Mouse (Mus musculus): Measurements from ENCODE around the gene Psd. TPM values are rescaled to one million over a fixed set of nuclear protein-coding genes. Genes with fewer than 3 reads are reported as not detected.

Psd gene
- total and polyA plus RNA-seq, 2 experiments from 2014 or later = 1.7 to 13.4 TPM

DNA sequence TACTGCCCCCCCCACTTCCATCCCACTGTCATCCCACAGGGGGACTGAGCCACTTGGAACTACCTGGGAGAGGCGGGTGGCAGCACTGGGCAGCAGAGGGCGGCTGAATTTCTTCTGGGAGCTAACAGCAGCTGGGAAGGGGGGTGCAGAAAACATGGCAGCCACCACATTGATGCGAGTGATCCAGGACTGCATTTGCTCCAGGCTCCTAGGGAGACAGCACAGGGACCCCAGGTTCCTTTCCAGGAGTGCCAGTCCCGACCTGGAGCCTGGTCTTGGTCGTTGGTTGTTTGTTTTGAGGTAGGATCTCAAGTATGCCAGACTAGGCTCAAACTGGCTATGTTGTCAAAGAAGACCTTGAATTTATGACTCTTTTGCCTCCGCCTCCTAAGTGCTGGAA lies 13.4 kb downstream of the Psd start:
- DNase-seq (ENCODE audit: low spot score) (no peak), ATAC-seq (ENCODE audit: insufficient read depth, low read depth) (no peak)
- WGBS = 72% methylated on average over 6 of the region's 6 CpGs
- Histone ChIP-seq H3K27me3 (ENCODE audit: control insufficient read depth, insufficient read depth, low read length) (peaks cover 58% of the 10 kb centered on the region), H3K27ac (ENCODE audit: low read depth) (no peak overlapping the region), H3K9ac (replicated peaks; ENCODE audit: low read depth, low read length) (no peak overlapping the region), H3K4me3 (ENCODE audit: low read depth, low read length) (no peak overlapping the region), H3K36me3 (replicated peaks; ENCODE audit: control insufficient read depth, insufficient read depth, low read length) (peaks cover 28% of the 10 kb centered on the region), H3K9me3 (replicated peaks; ENCODE audit: control insufficient read depth, low read length) (no peaks in the 10 kb centered on the region), H3K4me1 (ENCODE audit: control insufficient read depth, insufficient read depth) (no peaks in the 10 kb centered on the region), H3K4me2 (ENCODE audit: low read depth, low read length) (no peak overlapping the region)
- TF ChIP-seq CTCF (IDR thresholded peaks at IDR 0.05; ENCODE audit: low read depth) (no peak), EP300 (IDR thresholded peaks at IDR 0.05; ENCODE audit: low read depth) (no peak)

DNA sequence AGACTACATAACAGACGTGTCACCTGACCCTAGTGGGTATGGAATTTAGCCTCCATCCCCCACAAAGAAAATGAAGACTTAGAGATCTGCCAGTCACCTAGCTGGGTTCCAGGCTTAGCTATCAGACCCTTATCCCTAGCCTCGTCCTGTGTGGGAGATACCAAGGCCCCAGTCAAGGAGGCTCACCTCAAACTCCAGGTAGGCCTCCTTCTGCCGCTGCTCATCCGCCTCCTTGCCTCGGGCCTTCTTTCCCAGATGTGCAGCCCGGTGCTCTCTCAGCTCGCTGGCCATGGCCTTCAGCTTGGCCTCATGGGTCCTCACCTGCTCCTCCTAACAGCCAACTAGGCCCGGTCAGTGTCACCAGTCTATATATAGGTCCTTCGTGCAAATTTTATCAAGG lies 13.8 kb downstream of the Psd start:
- H3K36me3 ChIP-seq (replicated peaks; ENCODE audit: control insufficient read depth, insufficient read depth, low read length) = peaks cover 28% of the 10 kb centered on the region
- peaks cover 53% of the 10 kb centered on the region for H3K27me3 ChIP-seq (ENCODE audit: control insufficient read depth, insufficient read depth, low read length)
- no peak overlapping the region for H3K4me2 ChIP-seq (ENCODE audit: low read depth, low read length)
- DNase-seq (ENCODE audit: low spot score) = no peak
- no peak overlapping the region for H3K27ac ChIP-seq (ENCODE audit: low read depth)
- H3K4me1 ChIP-seq (ENCODE audit: control insufficient read depth, insufficient read depth) = no peaks in the 10 kb centered on the region
- no peaks in the 10 kb centered on the region for H3K9me3 ChIP-seq (replicated peaks; ENCODE audit: control insufficient read depth, low read length)
- no peak for ATAC-seq (ENCODE audit: insufficient read depth, low read depth)
- TF ChIP-seq CTCF (IDR thresholded peaks at IDR 0.05; ENCODE audit: low read depth) (no peak), EP300 (IDR thresholded peaks at IDR 0.05; ENCODE audit: low read depth) (no peak)
- 83% methylated on average over 9 of the region's 9 CpGs for WGBS
- no peak overlapping the region for H3K4me3 ChIP-seq (ENCODE audit: low read depth, low read length)
- no peak overlapping the region for H3K9ac ChIP-seq (replicated peaks; ENCODE audit: low read depth, low read length)

DNA sequence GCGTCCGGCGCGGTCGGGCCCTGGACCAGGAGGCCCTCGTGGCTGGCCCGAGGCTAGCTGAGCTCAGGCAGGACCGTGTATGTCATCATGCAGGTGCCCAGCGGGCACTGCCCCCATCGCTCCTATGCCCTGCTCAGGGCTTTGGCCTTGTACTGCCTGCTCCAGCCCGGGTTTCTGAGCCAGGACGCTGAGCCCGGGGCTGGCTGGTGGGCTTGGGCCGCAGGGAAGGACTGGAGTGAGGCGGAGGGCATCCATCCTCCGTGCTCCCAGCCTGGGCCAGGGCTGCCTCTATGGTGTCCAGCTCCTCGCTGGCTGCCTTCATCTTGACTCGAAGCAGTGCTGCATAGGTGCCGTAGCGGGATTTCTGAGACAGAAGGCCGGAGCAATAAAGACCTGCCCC lies 14.4 kb downstream of the Psd start:
- no peak for DNase-seq (ENCODE audit: low spot score)
- Histone ChIP-seq H3K9me3 (replicated peaks; ENCODE audit: control insufficient read depth, low read length) (no peaks in the 10 kb centered on the region), H3K27ac (ENCODE audit: low read depth) (no peak overlapping the region), H3K4me2 (ENCODE audit: low read depth, low read length) (no peak overlapping the region), H3K27me3 (ENCODE audit: control insufficient read depth, insufficient read depth, low read length) (peaks cover 48% of the 10 kb centered on the region), H3K4me3 (ENCODE audit: low read depth, low read length) (no peak overlapping the region), H3K36me3 (replicated peaks; ENCODE audit: control insufficient read depth, insufficient read depth, low read length) (peaks cover 34% of the 10 kb centered on the region), H3K4me1 (ENCODE audit: control insufficient read depth, insufficient read depth) (no peaks in the 10 kb centered on the region), H3K9ac (replicated peaks; ENCODE audit: low read depth, low read length) (no peak overlapping the region)
- 90% methylated on average over 21 of the region's 21 CpGs for WGBS
- ATAC-seq (ENCODE audit: insufficient read depth, low read depth) = no peak
- TF ChIP-seq CTCF (IDR thresholded peaks at IDR 0.05; ENCODE audit: low read depth) = no peak
- no peak for TF ChIP-seq EP300 (IDR thresholded peaks at IDR 0.05; ENCODE audit: low read depth)

DNA sequence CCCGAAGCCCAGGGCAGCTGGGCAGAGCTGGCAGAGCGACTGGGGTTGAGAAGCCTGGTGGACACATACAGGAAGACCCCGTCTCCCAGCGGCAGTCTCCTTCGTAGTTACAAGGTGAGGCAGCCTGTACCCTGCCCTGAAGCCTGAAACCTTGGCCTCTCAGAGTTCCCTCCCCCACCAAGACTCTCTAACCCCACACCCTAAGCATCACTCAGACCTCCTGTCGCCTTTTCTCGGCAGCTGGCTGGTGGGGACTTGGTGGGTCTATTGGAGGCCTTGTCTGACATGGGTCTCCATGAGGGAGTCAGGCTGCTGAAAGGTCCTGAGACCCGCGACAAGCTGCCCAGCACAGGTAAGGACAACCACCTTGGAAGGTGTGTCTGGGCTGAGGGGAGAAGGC lies 15.6 kb downstream of the Psd start:
- no peak for ATAC-seq (ENCODE audit: insufficient read depth, low read depth)
- Histone ChIP-seq H3K27ac (ENCODE audit: low read depth) (no peak overlapping the region), H3K27me3 (ENCODE audit: control insufficient read depth, insufficient read depth, low read length) (peaks cover 36% of the 10 kb centered on the region), H3K9me3 (replicated peaks; ENCODE audit: control insufficient read depth, low read length) (no peaks in the 10 kb centered on the region), H3K9ac (replicated peaks; ENCODE audit: low read depth, low read length) (no peak overlapping the region), H3K4me2 (ENCODE audit: low read depth, low read length) (no peak overlapping the region), H3K36me3 (replicated peaks; ENCODE audit: control insufficient read depth, insufficient read depth, low read length) (peaks cover 43% of the 10 kb centered on the region), H3K4me1 (ENCODE audit: control insufficient read depth, insufficient read depth) (peaks cover 1% of the 10 kb centered on the region; the same call in 1 of the 2 replicates), H3K4me3 (ENCODE audit: low read depth, low read length) (no peak overlapping the region)
- no peak for TF ChIP-seq CTCF (IDR thresholded peaks at IDR 0.05; ENCODE audit: low read depth)
- 87% methylated on average over 9 of the region's 9 CpGs for WGBS
- DNase-seq (ENCODE audit: low spot score) = no peak

DNA sequence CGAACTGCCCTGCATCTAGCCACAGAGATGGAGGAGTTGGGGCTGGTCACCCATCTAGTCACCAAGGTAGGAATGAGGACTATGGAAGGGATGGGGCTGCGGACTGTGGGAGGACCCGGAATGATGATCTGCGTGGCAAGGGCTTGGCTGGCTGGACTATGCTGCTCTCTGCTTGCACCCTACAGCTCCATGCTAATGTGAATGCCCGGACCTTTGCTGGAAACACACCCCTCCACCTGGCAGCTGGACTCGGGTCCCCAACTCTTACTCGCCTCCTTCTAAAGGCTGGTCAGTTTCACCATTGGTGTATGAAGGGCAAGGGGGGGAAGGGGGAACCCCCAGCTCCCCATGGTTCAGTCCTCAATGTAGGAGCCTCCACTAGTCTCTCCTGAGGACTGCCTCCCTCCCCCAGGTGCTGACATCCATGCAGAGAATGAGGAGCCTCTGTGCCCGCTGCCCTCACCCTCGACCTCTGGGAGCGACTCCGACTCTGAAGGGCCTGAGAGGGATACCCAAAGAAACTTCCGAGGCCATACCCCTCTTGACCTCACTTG lies 16.6 kb downstream of the Psd start:
- no peak for DNase-seq (ENCODE audit: low spot score)
- 88% methylated on average over 12 of the region's 12 CpGs for WGBS
- TF ChIP-seq EP300 (IDR thresholded peaks at IDR 0.05; ENCODE audit: low read depth) (no peak), CTCF (IDR thresholded peaks at IDR 0.05; ENCODE audit: low read depth) (no peak)

DNA sequence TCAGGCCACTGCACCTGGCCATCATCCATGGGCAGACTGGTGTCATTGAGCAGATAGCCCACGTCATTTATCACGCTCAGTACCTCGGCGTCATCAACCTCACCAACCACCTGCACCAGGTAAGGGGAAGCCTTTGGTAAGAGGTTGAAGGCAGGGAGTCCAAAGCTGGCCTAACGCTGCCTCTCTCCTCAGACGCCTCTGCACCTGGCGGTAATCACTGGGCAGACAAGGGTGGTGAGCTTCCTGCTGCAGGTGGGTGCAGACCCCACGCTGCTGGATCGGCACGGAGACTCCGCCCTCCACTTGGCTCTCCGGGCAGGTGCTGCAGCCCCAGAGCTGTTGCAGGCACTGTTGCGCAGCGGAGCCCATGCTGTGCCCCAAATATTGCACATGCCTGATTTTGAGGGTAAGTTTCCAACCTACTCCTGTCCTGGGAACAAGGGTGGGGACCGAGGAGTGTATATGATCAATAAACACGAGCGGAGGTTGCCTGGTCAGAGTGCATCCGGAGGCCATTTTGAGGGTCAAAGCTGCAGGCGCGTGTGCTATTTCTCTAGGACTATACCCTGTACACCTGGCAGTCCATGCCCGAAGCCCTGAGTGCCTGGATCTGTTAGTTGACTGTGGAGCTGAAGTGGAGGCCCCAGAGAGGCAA lies 17.2 kb downstream of the Psd start:
- no peak for DNase-seq (ENCODE audit: low spot score)
- Histone ChIP-seq H3K27me3 (ENCODE audit: control insufficient read depth, insufficient read depth, low read length) (peaks cover 20% of the 10 kb centered on the region), H3K27ac (ENCODE audit: low read depth) (no peak overlapping the region), H3K4me3 (ENCODE audit: low read depth, low read length) (no peak overlapping the region), H3K36me3 (replicated peaks; ENCODE audit: control insufficient read depth, insufficient read depth, low read length) (peaks cover 43% of the 10 kb centered on the region), H3K4me1 (ENCODE audit: control insufficient read depth, insufficient read depth) (peaks cover 6% of the 10 kb centered on the region; the same call in 1 of the 2 replicates), H3K9me3 (replicated peaks; ENCODE audit: control insufficient read depth, low read length) (no peaks in the 10 kb centered on the region), H3K9ac (replicated peaks; ENCODE audit: low read depth, low read length) (no peak overlapping the region), H3K4me2 (ENCODE audit: low read depth, low read length) (no peak overlapping the region)
- WGBS = 84% methylated on average over 21 of the region's 21 CpGs
- ATAC-seq (ENCODE audit: insufficient read depth, low read depth) = no peak
- TF ChIP-seq EP300 (IDR thresholded peaks at IDR 0.05; ENCODE audit: low read depth) (no peak), CTCF (IDR thresholded peaks at IDR 0.05; ENCODE audit: low read depth) (no peak)

More for the DNA sequence above, 16.6 kb downstream of the Psd start:
- Histone ChIP-seq H3K27ac (ENCODE audit: low read depth) (no peak overlapping the region), H3K9ac (replicated peaks; ENCODE audit: low read depth, low read length) (no peak overlapping the region), H3K27me3 (ENCODE audit: control insufficient read depth, insufficient read depth, low read length) (peaks cover 26% of the 10 kb centered on the region), H3K4me2 (ENCODE audit: low read depth, low read length) (no peak overlapping the region), H3K4me3 (ENCODE audit: low read depth, low read length) (no peak overlapping the region), H3K9me3 (replicated peaks; ENCODE audit: control insufficient read depth, low read length) (no peaks in the 10 kb centered on the region), H3K4me1 (ENCODE audit: control insufficient read depth, insufficient read depth) (peaks cover 6% of the 10 kb centered on the region; the same call in 1 of the 2 replicates), H3K36me3 (replicated peaks; ENCODE audit: control insufficient read depth, insufficient read depth, low read length) (peaks cover 43% of the 10 kb centered on the region)
- ATAC-seq (ENCODE audit: insufficient read depth, low read depth) = no peak
